Mouse (Mus musculus) heart, embryonic 14.5 days (tissue): ENCODE data around the gene Plekha8. TPM values are rescaled to one million over a fixed set of nuclear protein-coding genes. Genes with fewer than 3 reads are reported as not detected.

Experiments
- ATAC-seq: fragments of 200-750 bp; cut with Nextera tagmentation; 2 replicates; pipeline ENCODE4 v1.8.0; 2017; ENCODE audit warnings: low read depth, moderate TSS enrichment; ENCODE audit not compliant: insufficient number of reproducible peaks, insufficient read depth, low FRiP score
- H3K27ac ChIP-seq, 2 experiments: fragments of 200-500 bp in 1 of 2; fragments of 300-500 bp in 1 of 2; sonication (generic) in 1 of 2; replicated peaks in 1 of 2; 2 replicates each; pipeline ENCODE4 v1.5.1; 2012 to 2014; ENCODE audit warnings: low read depth in 2 of 2, low read length in 2 of 2, control low read depth in 1 of 2, mild to moderate bottlenecking in 1 of 2, mixed read lengths in 1 of 2; ENCODE audit not compliant: control insufficient read depth in 1 of 2, insufficient read depth in 1 of 2
- H3K27me3 ChIP-seq: fragments of 300-500 bp; sonication (generic); 2 replicates; pipeline ENCODE4 v1.6.1; 2014; ENCODE audit warnings: mild to moderate bottlenecking, low read length, control low read depth; ENCODE audit not compliant: control insufficient read depth, insufficient read depth
- H3K36me3 ChIP-seq: fragments of 300-500 bp; sonication (generic); 2 replicates; pipeline ENCODE4 v1.6.1; 2014; ENCODE audit warnings: mild to moderate bottlenecking, control low read depth, low read length, mixed read lengths; ENCODE audit not compliant: control insufficient read depth, insufficient read depth
- H3K4me1 ChIP-seq, 2 experiments: fragments of 200-500 bp in 1 of 2; fragments of 300-500 bp in 1 of 2; sonication (generic) in 1 of 2; 2 replicates each; pipeline ENCODE4 v1.6.1; 2012 to 2014; ENCODE audit warnings: low read length in 2 of 2, control low read depth in 1 of 2, mixed read lengths in 1 of 2; ENCODE audit not compliant: control insufficient read depth in 2 of 2, insufficient read depth in 2 of 2
- H3K4me2 ChIP-seq: fragments of 300-500 bp; sonication (generic); 2 replicates; pipeline ENCODE4 v1.6.1; 2014; ENCODE audit warnings: mild to moderate bottlenecking, low read length
- H3K4me3 ChIP-seq, 2 experiments: fragments of 200-500 bp in 1 of 2; fragments of 300-500 bp in 1 of 2; sonication (generic) in 1 of 2; 2 replicates each; pipeline ENCODE4 v1.5.1; 2012 to 2014; ENCODE audit warnings: low read length in 2 of 2, mild to moderate bottlenecking in 2 of 2, control low read depth in 1 of 2, low read depth in 1 of 2, moderate library complexity in 1 of 2; ENCODE audit not compliant: control insufficient read depth in 1 of 2, insufficient read depth in 1 of 2
- H3K9ac ChIP-seq: fragments of 300-500 bp; sonication (generic); 2 replicates; pipeline ENCODE4 v1.6.1; 2014; ENCODE audit warnings: mild to moderate bottlenecking, low read length
- H3K9me3 ChIP-seq: fragments of 300-500 bp; sonication (generic); 2 replicates; pipeline ENCODE4 v1.6.1; 2016; ENCODE audit warnings: low read length, control low read depth; ENCODE audit not compliant: control insufficient read depth
- WGBS: fragments of 180-500 bp; shearing (Covaris S2); extraction: QIAGEN DNeasy Blood & Tissue Kit; methylation state at CpG from one replicate; pipeline ENCODE4 v1.1.7; 2014; 5-methylcytosine and 5-hydroxymethylcytosine counted together
- polyA plus RNA-seq: library from polyadenylated mRNA; unstranded; fragments of >200 nt; fragmentation: Nextera tagmentation; extraction: Ambion mirVana; gene quantifications from 2 replicates; pipeline ENCODE4 v1.2.1, GENCODE M21; 2014

Plekha8 gene
- polyA plus RNA-seq, 1 experiment from 2014 or later, result 8.9 TPM

DNA sequence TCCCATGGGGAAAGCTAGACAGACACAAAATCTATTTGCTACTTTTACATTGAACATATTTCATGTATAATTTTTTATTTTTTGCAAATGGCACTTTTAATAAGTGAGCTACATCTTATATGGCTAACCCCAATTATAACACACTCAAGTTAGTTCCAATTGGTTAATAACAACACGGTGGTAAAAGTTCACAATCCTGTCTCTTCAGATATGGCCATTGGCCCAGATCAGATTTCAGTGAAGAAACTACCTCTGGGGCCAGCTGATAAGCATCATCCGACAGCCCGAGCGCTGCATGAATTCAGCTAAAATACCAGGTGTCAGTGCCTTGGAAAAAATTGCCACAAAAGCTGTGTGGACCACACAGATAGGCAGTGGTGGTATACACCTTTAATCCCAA lies 7.2 kb upstream of the Plekha8 start:
- WGBS, result 77% methylated on average over 4 of the region's 4 CpGs
- Histone ChIP-seq H3K4me3 (no peak overlapping the region), H3K9me3 (no peaks in the 10 kb centered on the region), H3K36me3 (peaks cover 19% of the 10 kb centered on the region), H3K4me1 (peaks cover 2 to 14% of the 10 kb centered on the region in 2 experiments; a peak in 3 of 4 replicates), H3K9ac (no peak overlapping the region), H3K27me3 (no peaks in the 10 kb centered on the region), H3K27ac (no peak overlapping the region), H3K4me2 (no peak overlapping the region)
- ATAC-seq, result no peak

DNA sequence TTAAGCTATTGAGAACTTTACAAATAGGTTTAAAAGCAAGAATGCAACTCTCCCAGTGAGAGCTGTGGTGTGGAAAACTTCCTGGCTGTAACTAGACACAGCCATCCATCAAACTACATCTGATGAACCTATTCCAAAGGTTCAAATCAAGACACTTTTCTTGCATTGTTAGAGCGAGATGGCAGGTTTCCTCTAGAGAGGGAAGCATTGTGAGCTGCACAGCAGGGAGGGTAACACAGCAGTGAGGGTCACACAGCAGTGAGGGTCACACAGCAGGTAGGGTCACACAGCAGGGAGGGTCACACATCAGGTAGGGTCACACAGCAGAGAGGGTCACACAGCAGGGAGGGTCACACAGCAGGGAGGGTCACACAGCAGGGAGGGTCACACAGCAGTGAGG lies 6.7 kb upstream of the Plekha8 start:
- Histone ChIP-seq H3K27ac (no peak overlapping the region), H3K9ac (no peak overlapping the region), H3K27me3 (no peaks in the 10 kb centered on the region), H3K9me3 (no peaks in the 10 kb centered on the region), H3K36me3 (peaks cover 13% of the 10 kb centered on the region), H3K4me2 (no peak overlapping the region), H3K4me1 (peaks cover 2 to 14% of the 10 kb centered on the region in 2 experiments; a peak in 3 of 4 replicates), H3K4me3 (no peak overlapping the region)
- ATAC-seq, result no peak
- WGBS, result 69% methylated on average over 1 of the region's 1 CpGs

DNA sequence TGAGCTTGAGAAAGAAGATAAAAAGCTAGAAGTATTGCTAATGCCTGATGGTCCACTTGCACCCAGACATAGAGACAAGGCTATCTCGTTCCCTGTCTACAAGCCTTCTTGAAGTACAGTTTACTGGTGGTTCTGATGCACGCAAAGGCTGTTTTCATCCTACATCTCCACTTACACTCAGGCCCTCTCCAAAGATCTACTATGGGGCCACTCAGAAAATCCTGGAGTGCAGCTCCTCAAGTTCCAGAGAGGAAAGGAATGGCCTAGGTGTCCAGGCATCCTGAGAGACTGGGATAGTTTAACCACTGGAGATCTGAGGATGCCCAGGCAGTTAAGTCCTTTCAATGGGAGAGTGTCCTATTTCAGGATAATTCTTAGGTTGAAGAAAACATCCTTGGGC lies 4.2 kb upstream of the Plekha8 start:
- Histone ChIP-seq H3K4me2 (no peak overlapping the region; the same call in 1 of the 2 replicates), H3K4me1 (peaks cover 2 to 23% of the 10 kb centered on the region in 2 experiments; a peak in 3 of 4 replicates), H3K27me3 (no peaks in the 10 kb centered on the region), H3K9me3 (no peaks in the 10 kb centered on the region), H3K4me3 (no peak overlapping the region), H3K27ac (no peak overlapping the region), H3K36me3 (peaks cover under 1% of the 10 kb centered on the region; the same call in 1 of the 2 replicates), H3K9ac (no peak overlapping the region)
- WGBS, result 83% methylated on average over 2 of the region's 2 CpGs
- ATAC-seq, result no peak

DNA sequence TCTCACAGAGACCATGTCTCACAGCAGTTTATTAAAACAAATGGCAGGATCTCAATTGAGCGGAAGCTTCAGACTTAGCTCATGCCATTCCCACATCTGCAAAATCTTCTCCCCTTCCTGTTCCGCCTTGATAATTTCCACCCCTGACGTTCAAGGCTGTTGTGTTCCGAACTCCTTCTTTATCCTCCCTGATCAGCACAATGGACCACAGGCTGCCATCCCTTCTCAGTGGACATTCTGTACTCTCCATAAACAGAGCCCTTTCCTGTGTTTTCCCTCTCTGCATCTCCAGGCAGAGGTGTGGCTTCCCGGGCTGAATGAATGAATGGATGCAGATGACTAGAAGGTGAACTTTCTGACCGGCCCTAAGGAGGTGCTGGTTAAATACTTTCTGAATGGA lies 3.1 kb upstream of the Plekha8 start:
- Histone ChIP-seq H3K9me3 (no peaks in the 10 kb centered on the region), H3K9ac (no peak overlapping the region), H3K27ac (no peak overlapping the region)

DNA sequence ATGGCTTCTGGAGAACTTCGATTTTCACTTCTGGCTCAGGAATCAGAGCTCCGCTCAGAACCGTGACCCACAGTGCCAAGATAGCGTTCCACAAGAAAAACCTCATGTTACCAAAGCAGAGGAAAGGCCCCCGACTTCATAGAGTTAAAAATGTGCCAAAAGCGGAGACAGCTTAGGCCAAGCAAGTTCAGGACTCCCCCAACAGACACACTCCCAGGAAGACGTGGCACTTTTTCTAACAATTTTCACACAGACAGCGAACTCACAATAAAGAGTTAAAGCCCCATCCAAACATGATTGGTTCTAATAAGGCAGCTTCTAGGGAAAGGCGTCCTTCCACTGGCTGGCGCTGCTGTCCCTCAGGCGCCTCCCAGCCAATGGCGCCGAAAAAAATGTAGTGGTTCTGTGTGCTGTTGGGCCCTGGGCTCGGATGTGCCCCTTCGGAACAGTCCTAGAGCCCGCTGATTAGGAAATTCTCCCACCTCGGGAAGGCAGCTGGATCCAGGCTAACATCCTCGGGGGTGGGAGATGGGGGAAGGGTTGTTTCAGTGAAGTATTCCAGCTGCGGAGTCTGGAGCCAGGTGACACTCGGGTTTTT lies 1.9 kb upstream of the Plekha8 start:
- 0% methylated on average over 20 of the region's 20 CpGs for WGBS
- Histone ChIP-seq H3K9ac (peak overlapping the region; percentile 82), H3K4me2 (peak overlapping the region; percentile 70), H3K27me3 (no peaks in the 10 kb centered on the region), H3K4me1 (peaks cover 2 to 33% of the 10 kb centered on the region in 2 experiments; a peak in 3 of 4 replicates), H3K9me3 (no peaks in the 10 kb centered on the region), H3K4me3 (peak overlapping the region; percentile 69 to 71), H3K27ac (peak overlapping the region; percentile 70 to 74), H3K36me3 (no peaks in the 10 kb centered on the region)
- peak; percentile 75 for ATAC-seq

More for the DNA sequence above, 3.1 kb upstream of the Plekha8 start:
- H3K4me2 ChIP-seq, result peak overlapping the region; percentile 70
- H3K36me3 ChIP-seq, result no peaks in the 10 kb centered on the region
- WGBS, result 47% methylated on average over 6 of the region's 6 CpGs
- H3K4me3 ChIP-seq, result peak overlapping the region; percentile 23 to 69; a peak in 3 of 4 replicates
- H3K27me3 ChIP-seq, result no peaks in the 10 kb centered on the region
- H3K4me1 ChIP-seq, result peaks cover 2 to 33% of the 10 kb centered on the region in 2 experiments; a peak in 3 of 4 replicates
- no peak for ATAC-seq

DNA sequence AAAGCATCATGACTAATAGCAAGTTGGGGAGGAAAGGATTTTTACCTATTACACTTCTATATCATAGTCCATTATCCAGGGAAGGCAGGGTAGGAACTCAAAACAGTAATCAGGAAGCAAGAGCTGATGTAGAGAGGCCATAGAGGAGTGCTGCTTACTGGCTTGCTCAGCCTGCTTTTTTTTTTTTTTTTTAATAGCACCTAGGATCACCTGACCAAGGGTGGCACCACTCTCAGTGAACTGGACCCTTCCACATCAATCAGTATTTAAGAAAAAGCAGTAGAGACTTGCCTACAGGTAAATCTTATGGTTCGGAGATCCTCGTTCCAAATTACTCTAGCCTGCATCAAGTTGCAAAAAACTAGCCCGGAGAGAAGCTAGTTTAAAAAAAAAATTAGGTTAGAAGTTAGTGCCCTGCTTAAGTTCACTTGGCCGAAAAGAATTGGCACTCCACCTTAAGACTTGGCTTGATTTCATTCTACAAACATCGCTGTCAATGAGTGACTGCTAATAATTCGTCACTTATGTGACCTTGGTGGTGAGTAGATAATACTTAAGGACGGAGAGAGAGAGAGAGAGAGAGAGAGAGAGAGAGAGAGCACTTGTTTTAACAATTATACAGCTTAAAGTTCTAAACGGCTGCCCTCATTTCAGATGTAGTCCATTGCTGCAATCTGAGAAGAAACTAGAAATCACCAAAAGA lies 994 bp upstream of the Plekha8 start:
- H3K36me3 ChIP-seq, result no peaks in the 10 kb centered on the region
- 44% methylated on average over 8 of the region's 8 CpGs for WGBS
- no peak for ATAC-seq
- H3K27ac ChIP-seq, result peak overlapping the region in 1 of 2 experiments; percentile 70; a peak in 2 of 4 replicates
- H3K9ac ChIP-seq, result no peak overlapping the region; the same call in 1 of the 2 replicates
- no peaks in the 10 kb centered on the region for H3K27me3 ChIP-seq
- peak overlapping the region in 1 of 2 experiments; percentile 81; a peak in 2 of 4 replicates for H3K4me3 ChIP-seq
- no peaks in the 10 kb centered on the region for H3K9me3 ChIP-seq
- peak overlapping the region; percentile 70 for H3K4me2 ChIP-seq
- H3K4me1 ChIP-seq, result peaks cover 2 to 33% of the 10 kb centered on the region in 2 experiments; a peak in 3 of 4 replicates

DNA sequence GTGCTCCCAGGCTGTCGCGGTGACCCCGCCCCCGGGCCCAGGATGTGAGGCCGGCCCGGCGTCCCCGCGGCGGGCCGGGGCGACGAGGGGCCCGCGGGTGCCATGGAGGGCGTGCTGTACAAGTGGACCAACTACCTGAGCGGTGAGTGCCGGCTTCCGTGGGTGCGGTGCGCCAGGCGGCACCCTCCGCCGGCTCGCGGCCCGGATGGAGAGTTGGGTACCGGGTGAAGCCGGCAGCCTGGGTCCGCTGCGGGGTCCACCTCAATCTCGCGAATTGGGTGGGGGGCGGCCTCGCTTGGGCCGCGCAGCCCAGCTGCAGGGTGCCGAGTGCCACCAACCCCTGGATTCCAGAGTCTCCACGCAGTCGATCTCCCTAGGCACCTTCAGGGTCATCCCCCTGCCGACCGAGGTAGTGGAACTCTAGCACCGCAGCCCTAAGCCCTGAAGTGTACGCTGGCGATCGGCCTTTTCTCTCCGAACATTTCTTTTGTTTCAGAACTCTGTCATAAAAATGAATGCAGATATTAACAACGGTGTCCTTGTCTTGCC lies 493 bp downstream of the Plekha8 start:
- H3K4me3 ChIP-seq, result peak overlapping the region; percentile 76 to 81
- WGBS, result under 1% methylated on average over 48 of the region's 48 CpGs
- H3K27ac ChIP-seq, result peak overlapping the region; percentile 43 to 79
- no peaks in the 10 kb centered on the region for H3K9me3 ChIP-seq
- H3K36me3 ChIP-seq, result no peaks in the 10 kb centered on the region
- H3K27me3 ChIP-seq, result no peaks in the 10 kb centered on the region
- H3K4me1 ChIP-seq, result peaks cover 2 to 33% of the 10 kb centered on the region in 2 experiments; a peak in 3 of 4 replicates
- peak overlapping the region; percentile 82 for H3K9ac ChIP-seq
- H3K4me2 ChIP-seq, result peak overlapping the region; percentile 70
- peak; percentile 26; the same call in 1 of the 2 replicates for ATAC-seq
